Mouse (Mus musculus): ENCODE data around the gene Inha.

- TF ChIP-seq POLR2A (IDR thresholded peaks at IDR 0.05; ENCODE audit: low read depth, low read length) (no peak), CTCF (IDR thresholded peaks at IDR 0.05; ENCODE audit: borderline replicate concordance, insufficient read depth, low read length) (no peak)
Observed at GRCm38 (mm10) chr1:75458789-75459684, 47.8 kb upstream of the Inha start.
